Mouse (Mus musculus) spleen, postnatal 36 days (tissue): Measurements from ENCODE around the gene Srgap2.

Source experiments
- DNase-seq, 2 experiments: peaks; one replicate each; pipeline ENCODE4 v3.0.0; 2022; ENCODE audit warnings: low spot score in 2 of 2, mixed read lengths in 1 of 2

Gene Srgap2

DNA sequence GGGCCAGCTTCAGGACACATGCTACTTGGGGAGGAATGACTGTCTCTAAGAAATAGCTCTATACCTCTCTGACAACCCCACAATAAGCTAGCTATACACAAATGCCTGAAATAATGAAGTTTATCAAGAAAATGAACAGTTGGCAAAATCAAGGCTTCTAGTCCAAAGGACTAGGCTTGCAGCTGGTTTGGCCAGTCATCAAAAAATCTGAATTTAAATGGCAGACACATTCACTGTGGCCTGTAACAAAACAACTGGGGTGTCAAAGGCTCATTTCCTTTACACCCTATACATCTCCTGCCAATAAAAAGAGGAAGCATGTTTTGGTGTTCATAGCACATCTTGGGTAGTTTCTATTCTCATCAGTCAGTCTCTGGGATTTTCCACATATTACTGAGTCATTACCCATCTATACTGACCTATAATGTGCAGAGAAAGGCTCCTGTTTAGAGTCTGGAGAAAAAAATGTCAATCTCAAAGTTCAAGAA lies 53.5 kb downstream of the Srgap2 start:
- DNase-seq: peak; percentile 19 to 31

- no peak for DNase-seq
Measured at GRCm38 (mm10) chr1:131470597-131470996, 56.6 kb downstream of the Srgap2 start.

GRCm38 (mm10) chr1:131465855-131466254 lies 61.3 kb downstream of the Srgap2 start:
- no peak for DNase-seq

- no peak for DNase-seq
Measured at GRCm38 (mm10) chr1:131463953-131464627, 63.1 kb downstream of the Srgap2 start.

DNA sequence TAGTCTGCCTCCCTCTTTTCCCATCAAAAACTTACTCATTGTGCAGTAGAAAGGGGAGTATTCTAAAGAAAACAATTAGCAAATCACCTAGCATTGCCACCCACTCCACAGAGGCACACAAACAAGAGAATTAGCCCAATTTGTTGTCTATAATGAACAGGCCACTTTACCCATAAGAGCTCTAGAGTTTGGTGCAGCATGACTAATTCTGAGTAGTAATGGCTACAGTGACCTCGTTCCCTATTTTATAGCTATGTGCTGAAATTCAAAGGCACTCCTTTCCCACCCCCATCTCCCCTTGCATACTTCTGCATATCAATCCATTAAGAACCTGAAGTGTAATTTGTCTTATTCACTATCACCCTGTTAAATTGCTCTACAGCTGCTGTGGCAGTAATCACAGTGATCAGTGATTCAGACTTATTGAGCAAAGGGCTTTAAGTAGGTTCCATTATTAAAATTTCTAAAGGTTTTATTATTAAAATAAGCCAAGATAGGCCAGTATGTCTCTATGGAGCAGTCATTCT lies 64.5 kb downstream of the Srgap2 start:
- DNase-seq: no peak

GRCm38 (mm10) chr1:131460914-131461530 lies 66.1 kb downstream of the Srgap2 start:
- no peak for DNase-seq

DNA sequence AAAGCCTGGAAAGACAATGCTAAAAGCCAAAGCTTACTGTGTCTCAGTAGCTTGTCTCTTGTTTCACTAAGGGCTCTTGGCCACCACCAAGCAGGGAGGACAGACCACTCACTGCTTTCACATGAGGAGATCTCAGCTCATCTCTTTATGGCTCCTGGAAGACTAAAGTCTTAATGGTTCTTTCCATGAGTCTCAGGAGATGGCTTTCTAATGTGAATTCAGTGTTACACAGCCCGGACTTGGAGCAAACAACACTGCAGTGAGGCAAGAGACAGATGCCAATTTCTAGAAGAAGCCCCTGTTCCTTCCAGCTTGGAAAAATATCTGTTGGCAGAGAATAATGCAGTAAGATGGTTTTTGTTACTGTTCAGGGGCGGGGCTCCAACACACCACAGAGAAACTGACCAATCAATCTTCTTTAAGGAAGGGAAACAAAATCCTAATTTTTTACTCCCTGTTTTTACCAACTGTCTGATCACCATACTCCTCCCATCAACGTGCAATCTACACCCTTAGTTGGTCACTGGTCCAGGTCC lies 71.7 kb downstream of the Srgap2 start:
- DNase-seq: no peak

DNA sequence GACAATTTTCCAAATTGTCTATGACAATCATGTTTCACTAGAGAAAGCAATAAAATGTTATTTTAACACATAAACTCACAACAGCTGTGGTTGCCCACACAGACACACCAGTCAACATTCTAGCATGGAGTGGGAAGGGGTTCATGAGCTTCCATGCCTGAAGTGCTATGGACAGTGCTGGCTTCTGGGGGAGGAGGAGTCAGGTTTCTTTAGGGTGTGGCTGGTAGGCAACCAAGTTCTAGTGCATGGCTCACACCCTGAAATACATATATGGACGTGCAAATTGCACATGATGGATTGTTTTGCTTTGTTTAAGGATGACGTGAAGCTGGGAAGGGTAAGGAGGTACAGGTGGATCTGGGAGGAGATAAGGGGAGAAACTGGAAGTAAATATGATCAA lies 72.8 kb downstream of the Srgap2 start:
- no peak for DNase-seq

DNA sequence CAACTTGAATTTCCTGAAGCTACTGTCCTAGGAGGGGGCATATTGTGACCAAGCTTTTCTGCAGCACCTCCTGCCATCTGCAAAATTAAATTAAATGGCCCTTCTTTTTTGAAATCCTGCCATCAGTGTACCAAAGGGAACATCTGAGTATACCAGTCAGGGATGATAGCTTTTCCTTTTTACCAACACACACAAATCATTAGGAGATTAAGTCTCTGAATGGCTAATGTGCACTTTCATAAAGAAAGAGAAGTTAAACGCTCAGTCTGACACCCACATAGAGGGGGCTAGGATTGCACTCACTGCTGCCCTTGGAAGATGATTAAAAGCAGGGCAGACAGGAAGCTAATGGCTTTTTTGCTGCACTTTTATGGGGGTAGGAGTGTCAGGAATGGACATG lies 73.8 kb downstream of the Srgap2 start:
- no peak for DNase-seq

GRCm38 (mm10) chr1:131448373-131448772 lies 78.8 kb downstream of the Srgap2 start:
- DNase-seq: no peak

- peak; percentile 24 to 63 for DNase-seq
Measured at GRCm38 (mm10) chr1:131447333-131447732, 79.8 kb downstream of the Srgap2 start.

DNA sequence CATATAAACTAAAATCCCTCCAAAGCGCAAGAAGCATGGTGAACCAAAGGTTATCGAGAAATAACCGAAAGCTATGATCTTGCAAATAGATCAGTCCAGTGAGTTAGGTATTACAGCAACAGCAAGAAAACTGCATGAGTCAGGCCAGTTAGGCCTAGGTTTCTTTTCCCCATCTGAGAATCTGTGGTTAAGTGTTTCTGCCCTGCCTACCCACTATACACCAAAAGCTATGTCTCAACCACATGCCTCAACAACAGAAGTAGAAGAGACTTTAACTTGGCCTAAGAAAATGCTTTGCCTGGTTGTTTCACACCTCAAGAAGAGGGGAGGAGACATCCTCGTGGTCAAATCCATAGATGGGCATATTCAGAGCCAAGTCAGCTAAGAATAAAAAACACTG lies 80.6 kb downstream of the Srgap2 start:
- DNase-seq: peak in 1 of 2 experiments; percentile 19

DNA sequence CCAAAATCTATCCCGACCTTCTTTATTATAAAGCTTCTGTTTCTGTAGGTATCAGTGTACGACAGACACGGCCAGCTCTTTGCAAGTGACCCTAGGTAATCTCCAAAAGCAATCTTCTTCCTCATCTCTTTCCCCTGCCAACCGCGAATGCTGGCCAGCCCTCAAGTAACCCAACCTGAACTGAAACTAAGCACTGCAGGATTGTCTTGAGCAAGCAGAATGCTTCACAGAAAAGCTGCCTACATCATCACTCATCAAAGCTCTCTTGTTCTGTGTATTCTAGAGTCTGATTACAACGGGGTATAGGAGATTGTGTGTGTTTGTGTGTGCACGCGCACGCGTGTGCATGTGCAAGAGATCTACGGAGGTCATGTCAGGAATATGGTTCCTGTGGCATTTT lies 88.6 kb downstream of the Srgap2 start:
- peak; percentile 10 to 35 for DNase-seq

DNA sequence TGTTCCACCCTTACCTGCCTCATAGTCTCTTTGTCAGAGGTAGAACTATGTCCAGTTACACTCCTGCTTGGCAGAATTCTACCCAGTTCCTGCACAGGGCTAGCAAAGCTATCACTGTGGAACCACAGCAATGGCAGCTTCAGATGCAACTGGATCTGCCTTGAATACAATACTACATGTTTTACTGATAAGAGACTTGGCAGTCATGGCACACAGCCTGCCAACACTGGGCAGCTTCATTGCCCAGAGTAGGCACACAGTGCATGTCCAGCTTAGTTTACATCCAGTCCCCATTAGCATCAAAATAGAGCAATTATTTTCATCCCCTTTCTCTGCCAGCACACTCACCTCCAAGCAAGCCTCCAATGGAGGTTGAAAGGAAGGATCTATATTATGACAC lies 89.2 kb downstream of the Srgap2 start:
- no peak for DNase-seq

DNA sequence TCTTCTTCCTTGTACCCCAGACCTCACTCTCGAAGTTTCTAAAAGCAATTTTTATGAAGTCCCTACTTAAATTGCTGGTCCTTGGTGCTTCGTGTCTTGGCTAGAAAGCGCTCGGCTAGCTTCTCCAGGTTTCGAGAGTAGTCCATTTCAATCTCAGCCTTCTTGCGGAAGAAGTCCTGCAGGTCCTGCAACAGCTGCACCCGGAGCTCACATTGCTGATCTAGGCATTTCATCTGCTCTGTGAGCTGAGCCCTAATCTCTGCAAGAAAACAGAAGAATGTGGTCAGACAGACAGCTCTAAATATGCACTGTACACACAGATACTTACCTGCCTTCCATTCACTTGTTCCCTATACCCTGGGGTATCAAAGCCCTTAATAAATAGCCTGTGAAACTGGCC lies 90.5 kb downstream of the Srgap2 start:
- no peak for DNase-seq

DNA sequence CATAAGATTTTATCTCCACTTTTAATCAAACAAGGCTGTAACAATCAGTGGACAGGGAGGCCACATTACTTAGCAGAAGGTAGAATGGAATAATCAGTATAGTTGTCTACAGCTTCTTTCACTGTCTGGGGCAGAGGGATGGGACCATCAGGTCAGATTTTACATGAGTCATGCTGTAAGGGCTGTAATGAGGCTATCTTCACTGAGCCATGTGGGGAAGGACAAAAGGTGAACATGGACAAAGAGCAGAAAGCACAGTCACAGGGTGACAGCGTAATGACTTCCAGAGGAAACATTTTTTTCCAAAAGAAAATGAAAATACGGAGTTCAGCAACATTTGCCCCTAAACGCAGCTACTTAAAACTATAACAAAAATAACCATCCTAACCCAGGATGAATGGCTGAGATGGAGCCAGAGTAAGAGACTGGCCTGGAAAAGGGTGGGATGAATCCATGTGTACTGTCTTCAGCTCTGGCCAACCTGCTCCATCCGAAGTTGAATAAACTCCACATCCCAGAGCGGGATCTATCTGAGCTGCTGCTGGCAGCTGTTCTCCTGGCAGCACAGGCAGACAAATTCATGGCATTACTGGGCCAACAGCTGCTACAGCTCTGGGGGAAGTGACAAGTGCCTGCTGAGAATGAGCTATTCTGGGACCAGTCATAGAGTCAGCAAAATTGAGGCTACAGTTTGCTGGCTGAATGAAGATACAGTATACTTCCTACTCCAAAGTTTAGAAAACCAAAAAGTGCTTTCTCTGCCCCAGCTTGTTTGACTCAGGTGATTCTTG lies 95.5 kb downstream of the Srgap2 start:
- peak; percentile 28 to 30 for DNase-seq

DNA sequence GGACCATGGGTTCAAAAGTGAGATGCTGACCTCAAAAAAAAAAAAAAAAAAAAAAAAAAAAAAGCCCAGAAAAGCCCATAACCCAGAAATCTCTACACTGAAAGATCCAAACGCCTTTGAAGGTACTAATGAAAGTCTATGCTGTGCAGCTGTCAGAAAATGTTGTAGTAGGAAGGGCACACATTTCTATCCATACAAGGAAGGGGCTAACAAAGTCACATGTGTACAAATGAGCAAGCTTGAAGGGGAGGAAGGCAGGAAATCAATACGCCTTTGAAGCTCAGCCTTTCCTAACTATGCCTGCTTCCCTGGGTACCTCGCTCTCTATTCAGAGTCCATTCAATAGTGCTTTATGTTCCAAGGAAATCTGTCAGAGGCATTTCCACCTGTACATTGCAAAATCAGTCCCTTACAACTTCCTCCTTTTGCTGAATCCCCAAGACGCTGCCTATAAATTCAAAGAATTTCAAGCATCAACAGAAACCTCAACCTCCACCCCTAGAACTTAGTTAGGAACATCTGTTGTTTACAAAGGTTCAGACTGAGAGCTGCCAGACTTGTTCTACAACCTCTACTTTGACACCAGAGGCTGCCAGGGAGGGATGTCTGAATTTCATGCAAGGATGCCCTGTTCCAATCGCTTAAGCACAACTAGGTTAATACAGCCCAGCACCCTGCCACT lies 99.9 kb downstream of the Srgap2 start:
- DNase-seq: no peak

- no peak for DNase-seq
Measured at GRCm38 (mm10) chr1:131423061-131423460, 104.1 kb downstream of the Srgap2 start.

GRCm38 (mm10) chr1:131421113-131421512 lies 106.0 kb downstream of the Srgap2 start:
- no peak for DNase-seq

DNA sequence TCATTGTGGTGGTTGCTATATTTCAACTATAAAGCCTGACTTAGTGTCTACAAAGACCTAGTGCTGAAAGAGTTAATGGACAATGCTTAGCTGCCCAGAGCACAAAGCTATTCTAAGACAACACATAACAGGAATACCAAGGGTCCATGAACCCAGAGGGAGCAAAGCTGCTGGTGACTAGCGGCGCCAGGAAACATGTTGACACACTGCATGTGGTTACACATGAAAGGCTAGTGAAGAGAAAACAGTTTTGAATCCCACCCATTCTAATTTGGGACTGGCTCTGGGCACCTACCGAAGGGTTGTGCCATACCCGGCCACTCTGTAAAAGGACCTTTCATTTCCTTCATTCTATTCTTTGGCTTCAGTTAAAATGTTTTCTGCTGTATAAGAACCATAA lies 106.5 kb downstream of the Srgap2 start:
- DNase-seq: no peak

GRCm38 (mm10) chr1:131419307-131419706 lies 107.8 kb downstream of the Srgap2 start:
- no peak for DNase-seq
